Mouse (Mus musculus) heart, embryonic 10.5 days (tissue): ENCODE data around the gene Slc30a4. TPM values are rescaled to one million over a fixed set of nuclear protein-coding genes. Genes with fewer than 3 reads are reported as not detected.

ENCODE experiments used
- DNase-seq: peaks from one replicate; pipeline ENCODE4 v3.0.0-alpha.2; 2017; ENCODE audit warnings: low spot score
- H3K27ac ChIP-seq: fragments of 300-500 bp; sonication (generic); 2 replicates; pipeline ENCODE4 v1.5.1; 2016; ENCODE audit warnings: mild to moderate bottlenecking
- H3K27me3 ChIP-seq: fragments of 300-500 bp; sonication (generic); 2 replicates; pipeline ENCODE4 v1.6.1; 2016; ENCODE audit warnings: mild to moderate bottlenecking; ENCODE audit not compliant: poor library complexity, insufficient read depth, severe bottlenecking
- H3K36me3 ChIP-seq: fragments of 300-500 bp; sonication (generic); 2 replicates; pipeline ENCODE4 v1.6.1; 2016; ENCODE audit warnings: mild to moderate bottlenecking, moderate library complexity
- H3K4me1 ChIP-seq: fragments of 300-500 bp; sonication (generic); 2 replicates; pipeline ENCODE4 v1.6.1; 2016; ENCODE audit warnings: mild to moderate bottlenecking
- H3K4me3 ChIP-seq: fragments of 300-500 bp; sonication (generic); 2 replicates; pipeline ENCODE4 v1.5.1; 2016; ENCODE audit warnings: mild to moderate bottlenecking, moderate library complexity
- H3K9me3 ChIP-seq: fragments of 300-500 bp; sonication (generic); 2 replicates; pipeline ENCODE4 v1.6.1; 2016; ENCODE audit warnings: mild to moderate bottlenecking, moderate library complexity
- WGBS: fragments of 180-500 bp; shearing (Covaris S2); methylation state at CpG from one replicate; pipeline ENCODE4 v1.1.7; 2016; 5-methylcytosine and 5-hydroxymethylcytosine counted together
- polyA plus RNA-seq: library from polyadenylated mRNA; unstranded; fragments of >200 nt; fragmentation: Nextera tagmentation; extraction: Ambion mirVana; gene quantifications from 2 replicates; pipeline ENCODE4 v1.2.1, GENCODE M21; 2016

Gene Slc30a4
- polyA plus RNA-seq, 1 experiment from 2014 or later = 5.4 TPM

DNA sequence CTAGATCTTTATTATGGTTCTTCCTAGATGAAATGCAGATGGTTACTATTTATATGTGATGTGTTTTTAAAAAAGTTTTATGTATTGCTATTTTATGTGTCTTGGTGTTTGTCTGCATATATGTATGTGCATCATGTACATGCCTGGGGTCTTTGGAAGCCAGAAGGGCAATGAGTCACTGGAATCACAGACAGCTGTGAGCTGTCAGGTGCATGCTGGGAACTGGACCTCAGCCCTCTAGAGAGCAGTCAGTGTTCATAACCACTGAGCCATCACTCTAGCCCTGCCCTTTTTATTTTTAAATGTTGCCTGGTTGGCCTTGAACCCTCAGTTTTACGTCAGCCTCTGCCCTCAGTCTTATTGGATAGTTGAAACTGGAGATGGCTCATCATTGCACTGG, 6.7 kb upstream of the Slc30a4 start:
- 71% methylated on average over 1 of the region's 1 CpGs for WGBS
- H3K4me1 ChIP-seq = no peaks in the 10 kb centered on the region
- H3K9me3 ChIP-seq = no peaks in the 10 kb centered on the region
- peaks cover 1% of the 10 kb centered on the region; the same call in 1 of the 2 replicates for H3K27me3 ChIP-seq
- no peaks in the 10 kb centered on the region for H3K36me3 ChIP-seq
- H3K4me3 ChIP-seq = no peak overlapping the region
- no peak for DNase-seq
- H3K27ac ChIP-seq = no peak overlapping the region

DNA sequence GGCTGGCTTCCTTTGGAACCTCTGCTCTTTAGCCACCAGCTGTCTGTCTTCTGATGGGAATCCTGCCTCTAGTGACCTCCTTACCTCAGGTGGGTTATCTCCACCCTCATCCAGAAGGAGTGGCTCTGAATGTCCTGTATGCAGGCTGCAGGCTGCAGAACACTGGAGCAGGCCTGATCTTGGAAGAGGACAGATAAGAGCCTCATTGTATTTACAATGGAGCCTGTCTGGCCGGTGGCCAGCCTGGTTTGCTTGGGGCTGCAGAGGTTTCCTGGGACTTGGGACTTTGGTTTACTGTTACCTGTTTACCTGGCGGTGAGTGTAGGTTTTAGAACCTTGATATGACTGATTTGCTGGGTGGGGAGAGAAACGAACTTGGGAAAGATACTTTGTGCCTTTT, 5.6 kb upstream of the Slc30a4 start:
- 56% methylated on average over 3 of the region's 3 CpGs for whole genome bisulfite sequencing
- Histone ChIP-seq H3K4me3 (no peak overlapping the region), H3K9me3 (no peaks in the 10 kb centered on the region), H3K27me3 (peaks cover 11% of the 10 kb centered on the region; the same call in 1 of the 2 replicates), H3K36me3 (no peaks in the 10 kb centered on the region), H3K4me1 (no peaks in the 10 kb centered on the region), H3K27ac (no peak overlapping the region)
- DNase-seq = no peak

DNA sequence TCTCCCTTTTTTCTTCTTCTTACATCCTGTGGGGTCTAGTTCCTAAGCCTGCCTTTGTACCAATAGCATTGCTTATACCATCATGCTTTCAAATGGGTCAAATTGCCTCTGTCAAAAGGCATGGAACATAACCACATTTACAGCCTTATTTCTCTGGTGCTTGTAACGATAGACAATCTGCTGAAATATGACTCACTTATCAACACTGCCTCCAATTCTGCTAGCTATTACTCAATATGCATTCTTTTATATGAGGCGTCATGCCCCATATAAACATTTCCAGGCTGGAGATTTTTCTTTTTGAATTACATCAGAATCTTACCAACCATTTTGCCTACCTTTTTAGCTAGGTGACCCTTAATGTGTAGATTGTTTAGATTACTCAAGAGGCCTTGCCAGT, 2.1 kb upstream of the Slc30a4 start:
- Histone ChIP-seq H3K27ac (no peak overlapping the region), H3K36me3 (no peaks in the 10 kb centered on the region), H3K27me3 (peaks cover 15% of the 10 kb centered on the region; the same call in 1 of the 2 replicates), H3K4me1 (peaks cover 9% of the 10 kb centered on the region; the same call in 1 of the 2 replicates), H3K9me3 (no peaks in the 10 kb centered on the region), H3K4me3 (no peak overlapping the region)
- no peak for DNase-seq
- 88% methylated on average over 2 of the region's 2 CpGs for WGBS

DNA sequence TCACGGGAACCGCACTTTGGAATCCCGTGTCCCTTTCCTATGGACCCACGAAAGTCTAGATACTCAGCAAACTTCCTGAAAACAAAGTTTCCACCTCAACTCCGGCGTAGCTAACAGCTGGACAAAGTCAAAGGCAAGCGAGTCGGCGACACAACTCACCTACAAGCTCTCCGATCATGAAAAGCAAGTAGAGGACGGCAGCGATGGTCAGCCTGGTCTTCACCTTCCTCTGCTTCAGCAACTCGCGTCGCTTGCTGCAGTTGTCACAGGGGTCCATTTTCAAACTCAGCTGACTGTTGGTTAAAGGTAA, 637 bp downstream of the Slc30a4 start:
- Histone ChIP-seq H3K27me3 (peaks cover 15% of the 10 kb centered on the region; the same call in 1 of the 2 replicates), H3K36me3 (no peaks in the 10 kb centered on the region), H3K4me1 (peaks cover 9% of the 10 kb centered on the region; the same call in 1 of the 2 replicates), H3K9me3 (no peaks in the 10 kb centered on the region), H3K4me3 (peak overlapping the region; percentile 82), H3K27ac (peak overlapping the region; percentile 89)
- peak; percentile 81 for DNase-seq
- under 1% methylated on average over 15 of the region's 15 CpGs for WGBS

DNA sequence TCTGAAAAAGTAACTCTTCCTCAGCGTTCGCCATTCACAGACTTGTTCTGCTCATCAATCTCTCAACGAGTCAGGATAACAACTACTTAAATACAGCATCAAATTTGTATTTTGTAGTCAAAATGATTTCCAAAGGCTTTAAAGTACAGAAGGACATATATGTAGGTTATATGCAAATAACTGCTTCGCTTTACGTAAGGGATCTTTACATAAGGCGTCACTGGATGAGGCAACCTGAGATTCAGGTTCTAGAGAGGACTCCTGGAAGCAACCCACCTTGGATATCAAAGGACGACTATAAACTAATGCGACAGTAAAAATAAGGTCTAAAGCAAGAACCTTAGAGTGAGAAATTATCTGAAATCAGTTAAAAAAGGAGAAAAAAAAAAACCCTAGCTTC, 1.5 kb downstream of the Slc30a4 start:
- 67% methylated on average over 8 of the region's 8 CpGs for WGBS
- DNase-seq = no peak
- Histone ChIP-seq H3K4me3 (peak overlapping the region; percentile 82), H3K36me3 (no peaks in the 10 kb centered on the region), H3K4me1 (peaks cover 9% of the 10 kb centered on the region; the same call in 1 of the 2 replicates), H3K27me3 (peaks cover 15% of the 10 kb centered on the region; the same call in 1 of the 2 replicates), H3K27ac (no peak overlapping the region), H3K9me3 (no peaks in the 10 kb centered on the region)

DNA sequence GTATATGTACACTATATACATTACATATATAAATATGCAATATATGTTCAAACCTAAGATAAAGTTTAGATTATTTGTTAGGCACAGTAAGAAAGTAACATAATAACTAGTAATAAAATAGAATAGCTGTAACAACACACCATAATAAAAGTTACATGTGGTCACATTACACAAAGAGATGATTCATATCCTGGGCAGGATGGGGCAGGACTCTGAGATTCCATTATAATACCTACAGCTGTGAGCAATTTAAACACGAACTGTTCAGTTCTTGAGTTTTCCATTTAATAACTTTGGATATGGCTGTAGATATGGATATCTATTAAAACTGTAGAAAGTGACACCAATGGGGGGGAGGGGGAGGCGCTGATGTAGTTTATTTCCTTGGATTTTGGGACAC, 4.9 kb downstream of the Slc30a4 start:
- Histone ChIP-seq H3K4me3 (no peak overlapping the region), H3K4me1 (peaks cover 9% of the 10 kb centered on the region; the same call in 1 of the 2 replicates), H3K27ac (no peak overlapping the region), H3K36me3 (no peaks in the 10 kb centered on the region), H3K27me3 (0 out of 2 replicates have a peak, but pooled peaks cover 4% of the 10 kb centered on the region), H3K9me3 (no peaks in the 10 kb centered on the region)
- no peak for DNase-seq
- WGBS = 81% methylated on average over 2 of the region's 2 CpGs

DNA sequence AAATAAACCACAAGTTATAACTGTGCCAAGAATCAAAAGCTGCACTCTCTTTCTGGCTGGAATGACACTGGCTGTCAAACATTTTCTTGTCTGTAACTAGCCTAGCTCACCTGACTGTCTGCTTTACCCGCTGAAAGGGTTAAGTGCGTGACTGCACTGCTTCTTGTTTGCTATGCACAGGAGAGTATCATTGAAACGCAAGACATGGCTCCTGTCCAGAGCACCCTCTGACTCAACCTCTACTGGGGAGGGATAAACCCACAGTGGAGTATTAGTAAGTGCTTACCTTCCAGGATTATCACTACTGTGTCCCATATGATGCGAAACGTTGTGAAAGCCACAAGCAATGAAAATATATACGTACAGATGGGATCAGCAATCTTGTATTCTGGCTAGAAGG, 15.8 kb downstream of the Slc30a4 start:
- H3K4me1 ChIP-seq = no peaks in the 10 kb centered on the region
- DNase-seq = no peak
- peaks cover 5% of the 10 kb centered on the region; the same call in 1 of the 2 replicates for H3K36me3 ChIP-seq
- no peak overlapping the region for H3K4me3 ChIP-seq
- H3K9me3 ChIP-seq = peaks cover 6% of the 10 kb centered on the region
- 78% methylated on average over 6 of the region's 6 CpGs for WGBS
- H3K27me3 ChIP-seq = no peaks in the 10 kb centered on the region
- no peak overlapping the region for H3K27ac ChIP-seq

DNA sequence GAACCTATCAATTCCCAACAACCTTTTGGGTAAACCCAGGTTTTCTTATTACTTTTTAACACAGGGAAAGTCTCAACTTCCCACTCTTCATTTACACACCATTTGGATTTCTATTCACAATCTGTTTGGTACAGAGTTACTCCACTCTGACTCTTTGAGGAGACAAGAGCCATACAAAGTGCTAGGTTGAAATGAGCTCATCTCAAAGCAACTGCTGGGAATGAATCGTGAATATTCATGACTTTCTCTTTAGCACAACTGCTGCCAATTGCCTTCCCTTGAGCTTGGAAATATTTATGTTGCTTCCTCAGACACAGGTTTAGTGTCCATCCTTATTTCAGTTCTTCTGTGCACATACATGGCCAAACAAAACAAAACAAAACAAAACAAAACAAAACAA, 18.8 kb downstream of the Slc30a4 start:
- no peaks in the 10 kb centered on the region for H3K27me3 ChIP-seq
- H3K4me1 ChIP-seq = no peaks in the 10 kb centered on the region
- H3K36me3 ChIP-seq = peaks cover 5% of the 10 kb centered on the region; the same call in 1 of the 2 replicates
- H3K9me3 ChIP-seq = peaks cover 12% of the 10 kb centered on the region
- H3K27ac ChIP-seq = no peak overlapping the region
- 78% methylated on average over 1 of the region's 1 CpGs for WGBS
- no peak overlapping the region for H3K4me3 ChIP-seq
- no peak for DNase-seq

DNA sequence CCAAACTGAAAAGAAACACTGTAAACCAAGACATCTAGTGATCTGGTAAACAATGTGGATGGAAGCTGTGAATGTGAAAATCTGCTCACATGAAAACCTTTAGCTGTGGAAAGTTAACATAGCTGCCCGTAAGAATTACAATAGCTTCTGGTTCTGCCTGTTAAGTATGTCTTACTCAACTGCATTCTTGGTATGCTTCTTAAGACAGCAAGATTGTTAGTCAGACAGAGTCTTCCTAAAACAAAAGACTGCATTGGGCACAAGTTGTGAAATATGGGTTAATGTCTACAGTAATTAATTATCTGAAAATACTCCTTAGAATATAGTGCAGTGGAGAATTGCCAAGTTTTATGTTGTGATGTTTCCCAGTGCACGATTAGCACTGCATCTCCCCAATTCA, 19.9 kb downstream of the Slc30a4 start:
- DNase-seq = no peak
- 86% methylated on average over 2 of the region's 2 CpGs for WGBS
- Histone ChIP-seq H3K4me1 (no peaks in the 10 kb centered on the region), H3K27ac (no peak overlapping the region), H3K36me3 (no peaks in the 10 kb centered on the region), H3K4me3 (no peak overlapping the region), H3K27me3 (no peaks in the 10 kb centered on the region), H3K9me3 (peaks cover 12% of the 10 kb centered on the region)

DNA sequence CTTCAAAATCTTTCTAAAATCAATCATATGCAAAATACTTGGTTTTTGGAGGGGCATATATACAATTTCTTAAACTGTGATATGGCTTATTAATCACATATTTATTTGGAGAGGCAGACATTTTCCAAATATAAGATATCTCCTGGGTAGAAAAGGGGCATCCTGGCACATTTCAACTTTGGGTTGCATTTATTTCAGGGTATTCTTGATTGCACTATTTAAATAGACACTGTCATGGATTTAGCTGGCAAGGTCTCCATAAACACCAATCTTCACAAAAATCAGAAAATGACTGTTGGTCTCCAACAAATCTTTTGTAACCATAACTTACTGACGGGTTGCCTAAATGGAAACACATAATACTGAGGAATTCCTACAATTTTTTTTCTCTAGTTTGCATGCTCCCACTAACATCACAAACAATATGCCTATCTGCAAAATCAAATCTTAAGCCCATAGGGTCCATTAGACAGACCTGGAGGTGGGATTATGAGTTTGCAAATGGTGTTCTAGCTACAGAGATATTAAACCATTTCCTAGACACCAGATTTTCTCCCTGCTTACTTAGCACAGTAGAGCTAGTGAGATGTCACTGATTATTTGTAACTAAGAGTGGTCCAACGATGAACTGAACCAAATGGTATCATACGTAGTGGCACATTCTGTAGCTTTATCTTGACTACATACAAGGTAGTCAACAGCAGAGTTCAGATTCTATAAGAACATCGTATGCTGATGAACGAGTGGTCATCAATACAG, 20.9 kb downstream of the Slc30a4 start:
- Histone ChIP-seq H3K27ac (no peak overlapping the region), H3K4me1 (no peaks in the 10 kb centered on the region), H3K36me3 (no peaks in the 10 kb centered on the region), H3K27me3 (no peaks in the 10 kb centered on the region), H3K9me3 (peaks cover 12% of the 10 kb centered on the region), H3K4me3 (no peak overlapping the region)
- 77% methylated on average over 5 of the region's 5 CpGs for WGBS
- no peak for DNase-seq

DNA sequence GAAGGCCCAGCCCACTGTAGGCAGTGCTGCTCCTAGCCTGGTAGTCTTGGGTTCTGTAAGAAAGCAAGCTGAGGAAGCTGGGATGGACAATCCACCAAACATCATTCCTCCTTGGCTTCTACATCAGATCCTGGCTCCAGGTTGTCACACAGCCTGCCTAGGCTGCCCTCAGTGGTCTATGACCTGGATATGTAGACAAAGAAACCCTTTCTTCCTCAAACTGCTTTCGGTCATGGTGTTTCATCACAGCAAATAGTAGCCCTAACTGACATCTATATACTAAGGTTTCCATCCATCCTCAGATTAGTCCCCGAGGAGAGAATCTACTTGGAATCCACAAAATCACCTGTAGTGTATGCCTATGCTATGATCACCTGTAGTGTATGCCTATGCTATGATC, 27.3 kb downstream of the Slc30a4 start:
- Histone ChIP-seq H3K36me3 (no peaks in the 10 kb centered on the region), H3K4me3 (no peak overlapping the region), H3K9me3 (no peaks in the 10 kb centered on the region), H3K4me1 (no peaks in the 10 kb centered on the region), H3K27me3 (no peaks in the 10 kb centered on the region; the same call in 1 of the 2 replicates), H3K27ac (no peak overlapping the region)
- 88% methylated on average over 2 of the region's 2 CpGs for WGBS
- no peak for DNase-seq

DNA sequence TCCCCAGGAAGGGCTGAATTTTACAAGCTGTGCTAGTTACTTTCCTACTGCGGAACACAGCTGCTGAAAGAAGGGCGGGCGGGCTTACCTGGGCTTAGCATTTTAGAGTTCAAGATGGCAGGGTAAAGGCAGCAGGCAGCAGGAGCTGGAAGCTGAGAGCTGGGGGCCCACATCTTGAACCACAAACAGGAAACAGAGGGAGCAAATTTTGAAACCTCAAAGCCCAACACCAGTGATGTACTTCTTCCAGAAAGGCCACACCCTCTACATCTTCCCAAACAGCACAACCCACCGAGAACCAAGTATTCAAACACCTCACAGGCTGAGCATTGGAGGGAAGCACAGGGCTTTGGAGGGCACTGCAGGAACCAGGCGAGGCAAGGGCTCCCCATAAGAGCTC, 29.6 kb downstream of the Slc30a4 start:
- Histone ChIP-seq H3K9me3 (no peaks in the 10 kb centered on the region), H3K27ac (no peak overlapping the region), H3K4me1 (no peaks in the 10 kb centered on the region), H3K4me3 (no peak overlapping the region), H3K27me3 (no peaks in the 10 kb centered on the region; the same call in 1 of the 2 replicates), H3K36me3 (no peaks in the 10 kb centered on the region)
- WGBS = 66% methylated on average over 5 of the region's 5 CpGs
- no peak for DNase-seq

DNA sequence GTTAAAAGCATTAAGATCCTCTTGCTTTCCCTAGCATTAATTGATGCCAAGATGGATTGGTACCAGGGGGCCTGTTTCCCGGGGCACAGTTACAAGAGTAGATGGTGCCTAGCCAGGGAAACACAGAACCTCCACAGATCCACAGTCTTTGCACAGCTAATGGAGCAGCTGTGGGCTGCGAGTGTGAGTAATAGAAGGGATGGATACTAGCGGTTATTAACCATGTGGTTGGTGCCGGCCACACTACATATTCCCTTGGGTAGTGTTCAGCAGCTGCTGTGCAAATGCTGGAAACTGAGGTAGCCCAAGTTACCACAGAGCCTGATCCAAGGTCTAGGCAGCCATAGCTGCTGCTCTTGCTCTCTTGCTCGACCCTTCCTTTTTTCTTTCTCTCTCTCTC, 30.7 kb downstream of the Slc30a4 start:
- Histone ChIP-seq H3K9me3 (no peaks in the 10 kb centered on the region), H3K4me3 (no peak overlapping the region), H3K27me3 (no peaks in the 10 kb centered on the region; the same call in 1 of the 2 replicates), H3K36me3 (no peaks in the 10 kb centered on the region), H3K4me1 (no peaks in the 10 kb centered on the region), H3K27ac (no peak overlapping the region)
- WGBS = 68% methylated on average over 5 of the region's 5 CpGs
- no peak for DNase-seq
